Mouse (Mus musculus) intestine, postnatal 0 days (tissue): ENCODE data around the gene Izumo1r. TPM values are rescaled to one million over a fixed set of nuclear protein-coding genes. Genes with fewer than 3 reads are reported as not detected.
A peak's percentile ranks its signal among the peaks of the same experiment; 100 is the strongest.

Experiments used
- ATAC-seq: fragments of 200-750 bp; cut with Nextera tagmentation; 2 replicates; pipeline ENCODE4 v1.8.0; 2017; ENCODE audit warnings: mild to moderate bottlenecking, moderate TSS enrichment, moderate library complexity
- H3K27ac ChIP-seq: fragments of 300-500 bp; sonication (generic); 2 replicates; pipeline ENCODE4 v1.5.1; 2014; ENCODE audit warnings: mild to moderate bottlenecking, low read depth, low read length, moderate library complexity
- H3K27me3 ChIP-seq: fragments of 300-500 bp; sonication (generic); replicated peaks from 2 replicates; pipeline ENCODE4 v1.6.1; 2014; ENCODE audit warnings: low read length, mixed read lengths; ENCODE audit not compliant: control insufficient read depth, insufficient read depth
- H3K36me3 ChIP-seq: fragments of 300-500 bp; sonication (generic); 2 replicates; pipeline ENCODE4 v1.6.1; 2014; ENCODE audit warnings: mild to moderate bottlenecking, moderate library complexity; ENCODE audit not compliant: control insufficient read depth, insufficient read depth
- H3K4me1 ChIP-seq: fragments of 300-500 bp; sonication (generic); replicated peaks from 2 replicates; pipeline ENCODE4 v1.6.1; 2014; ENCODE audit warnings: antibody characterized with exemption, low read length, mixed read lengths; ENCODE audit not compliant: control insufficient read depth, insufficient read depth
- H3K4me2 ChIP-seq: fragments of 300-500 bp; sonication (generic); replicated peaks from 2 replicates; pipeline ENCODE4 v1.6.1; 2014; ENCODE audit warnings: low read depth, mild to moderate bottlenecking, moderate library complexity
- H3K4me3 ChIP-seq: fragments of 300-500 bp; sonication (generic); 2 replicates; pipeline ENCODE4 v1.5.1; 2014; ENCODE audit warnings: low read depth, low read length
- H3K9ac ChIP-seq: fragments of 300-500 bp; sonication (generic); 2 replicates; pipeline ENCODE4 v1.6.1; 2014; ENCODE audit warnings: mild to moderate bottlenecking, low read depth, low read length
- H3K9me3 ChIP-seq: fragments of 300-500 bp; sonication (generic); 2 replicates; pipeline ENCODE4 v1.6.1; 2016; ENCODE audit warnings: mixed run types; ENCODE audit not compliant: control insufficient read depth
- CTCF ChIP-seq: sonication (generic); IDR thresholded peaks from 2 replicates; pipeline ENCODE4 v1.5.1; 2016; ENCODE audit warnings: low read depth, mild to moderate bottlenecking, control low read depth, antibody characterized with exemption, moderate library complexity
- WGBS: fragments of 180-500 bp; shearing (Covaris S2); extraction: QIAGEN DNeasy Blood & Tissue Kit; methylation state at CpG from one replicate; pipeline ENCODE4 v1.1.7; 2014; 5-methylcytosine and 5-hydroxymethylcytosine counted together
- polyA plus RNA-seq: library from polyadenylated mRNA; unstranded; fragments of >200 nt; fragmentation: Nextera tagmentation; extraction: Ambion mirVana; gene quantifications from 2 replicates; pipeline ENCODE4 v1.2.1, GENCODE M21; 2015

The Izumo1r gene
- polyA plus RNA-seq, 1 experiment from 2014 or later: not detected

DNA sequence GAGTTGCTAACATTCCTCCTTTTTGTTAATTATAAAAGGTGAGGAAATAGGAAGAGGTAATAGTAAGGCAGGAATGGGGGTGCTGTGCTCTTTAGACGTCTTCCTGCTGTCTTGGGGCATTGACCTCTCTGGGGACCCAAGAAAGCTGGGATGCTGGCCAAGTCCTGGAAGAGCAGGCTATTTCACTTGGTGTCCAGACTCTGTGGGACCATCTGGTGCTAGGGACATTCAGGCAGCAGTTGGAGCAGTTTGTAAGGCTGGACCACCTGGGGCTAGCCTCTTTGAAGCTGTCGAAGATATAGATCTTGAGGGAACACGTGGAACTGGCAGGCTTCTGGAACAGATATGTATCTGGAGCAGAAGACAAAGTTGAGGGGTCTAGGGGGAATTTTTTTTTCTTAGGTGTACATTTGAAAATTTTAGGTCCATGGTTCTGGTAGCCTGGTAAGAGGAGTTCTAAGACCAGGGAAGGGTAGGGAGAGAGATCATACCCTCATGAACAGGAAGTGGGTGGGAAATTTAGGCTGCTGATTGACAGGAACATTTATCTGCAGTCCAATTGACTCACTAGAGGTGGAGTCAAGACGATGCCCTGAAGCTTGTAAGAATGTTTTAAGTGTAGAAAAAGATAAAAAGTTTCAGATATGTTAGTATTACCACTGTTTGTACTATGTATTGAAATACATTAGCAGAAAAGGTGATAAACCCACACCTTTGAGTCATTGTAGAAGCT, 46.7 kb downstream of the Izumo1r start:
- no peak for TF ChIP-seq CTCF
- Histone ChIP-seq H3K27ac (no peak overlapping the region), H3K4me1 (no peaks in the 10 kb centered on the region; the same call in none of the 2 replicates), H3K4me2 (no peak overlapping the region), H3K27me3 (peaks cover 29% of the 10 kb centered on the region), H3K9ac (no peak overlapping the region), H3K36me3 (no peaks in the 10 kb centered on the region), H3K9me3 (no peaks in the 10 kb centered on the region), H3K4me3 (no peak overlapping the region)
- no peak for ATAC-seq
- 48% methylated on average over 4 of the region's 4 CpGs for WGBS

DNA sequence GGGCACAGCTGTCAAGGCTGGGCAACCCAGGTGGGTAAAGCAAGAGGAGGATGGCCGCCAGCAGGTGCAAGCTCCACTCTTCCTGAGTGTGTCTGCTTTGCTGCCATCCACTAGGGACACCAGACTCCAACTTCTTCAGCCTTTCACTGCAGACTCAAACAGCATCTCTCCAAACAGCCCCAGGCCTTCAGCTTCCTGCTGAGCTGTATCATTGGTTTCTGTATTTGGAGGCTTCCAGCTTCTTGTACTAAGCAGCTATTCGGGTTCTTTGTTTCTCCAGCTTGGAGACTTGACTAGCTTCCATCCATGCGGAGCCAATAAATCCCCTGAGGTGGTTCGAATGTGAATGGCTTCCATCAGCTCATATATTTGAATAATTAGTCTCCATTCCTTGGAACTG, 49.2 kb downstream of the Izumo1r start:
- Histone ChIP-seq H3K9me3 (no peaks in the 10 kb centered on the region), H3K36me3 (no peaks in the 10 kb centered on the region), H3K27ac (no peak overlapping the region), H3K4me3 (no peak overlapping the region), H3K4me1 (no peaks in the 10 kb centered on the region; the same call in 1 of the 2 replicates), H3K27me3 (peaks cover 13% of the 10 kb centered on the region), H3K4me2 (no peak overlapping the region), H3K9ac (no peak overlapping the region)
- WGBS: 77% methylated on average over 4 of the region's 4 CpGs
- no peak for TF ChIP-seq CTCF
- ATAC-seq: no peak

DNA sequence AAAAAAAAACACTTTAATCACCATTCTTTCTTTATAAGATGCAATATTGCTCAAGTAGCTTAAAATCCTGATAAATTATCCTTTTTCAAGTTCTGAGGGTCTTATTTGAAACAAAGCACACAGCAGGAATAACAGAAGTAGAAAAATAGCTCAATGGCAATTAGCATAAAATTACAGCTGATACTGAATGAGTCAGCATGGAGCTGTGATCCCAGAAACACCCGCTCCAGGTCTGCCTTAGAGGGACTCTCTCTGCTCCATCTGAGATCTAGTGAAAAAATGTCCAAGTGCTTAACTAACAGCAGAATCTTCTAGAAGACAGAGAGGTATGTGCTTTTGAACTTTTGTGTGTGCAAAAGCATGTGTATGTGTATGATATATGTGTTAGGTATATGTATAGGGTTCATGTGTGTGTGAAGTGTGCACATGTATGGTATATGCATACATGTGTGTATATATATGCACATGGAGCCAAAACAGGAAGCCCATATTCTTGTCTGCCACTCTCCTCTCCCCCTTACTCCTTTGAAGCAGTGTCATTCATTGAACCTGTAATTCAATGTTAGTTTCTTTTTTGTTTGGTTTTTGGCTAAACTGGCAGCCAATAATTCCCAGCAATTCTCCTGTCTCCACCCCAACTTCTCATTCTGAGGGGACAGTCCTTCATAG, 55.3 kb downstream of the Izumo1r start:
- TF ChIP-seq CTCF: no peak

DNA sequence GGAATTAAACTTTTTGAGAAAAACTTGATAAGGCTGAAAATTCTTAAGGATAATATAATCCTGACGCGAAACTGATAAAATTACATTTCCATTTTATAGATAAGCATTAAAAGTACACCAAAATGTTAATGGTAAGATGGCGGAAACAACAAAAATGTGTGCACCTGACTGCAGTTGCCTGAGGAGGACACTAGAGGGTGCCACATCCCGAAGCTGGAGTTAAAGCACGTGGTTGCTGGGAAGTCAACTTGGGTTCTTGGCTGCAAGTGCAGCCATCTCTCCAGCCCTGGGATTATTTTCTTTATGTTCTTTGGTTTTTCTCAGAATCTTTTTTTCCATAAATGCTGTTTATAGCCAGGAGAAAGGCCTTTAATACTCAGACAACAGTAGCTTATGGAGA, 57.3 kb downstream of the Izumo1r start:
- TF ChIP-seq CTCF: peak; percentile 67
- Histone ChIP-seq H3K27ac (no peak overlapping the region), H3K9ac (no peak overlapping the region), H3K36me3 (no peaks in the 10 kb centered on the region), H3K4me3 (no peak overlapping the region), H3K4me1 (no peaks in the 10 kb centered on the region), H3K9me3 (0 out of 2 replicates have a peak, but pooled peaks cover 3% of the 10 kb centered on the region), H3K4me2 (no peak overlapping the region), H3K27me3 (no peaks in the 10 kb centered on the region)
- 57% methylated on average over 5 of the region's 5 CpGs for WGBS
- no peak for ATAC-seq

More for the DNA sequence above, 55.3 kb downstream of the Izumo1r start:
- WGBS: 67% methylated on average over 1 of the region's 1 CpGs
- 0 out of 2 replicates have a peak, but pooled peaks cover 3% of the 10 kb centered on the region for H3K9me3 ChIP-seq
- no peak for ATAC-seq
- H3K4me1 ChIP-seq: no peaks in the 10 kb centered on the region
- no peaks in the 10 kb centered on the region for H3K27me3 ChIP-seq
- H3K27ac ChIP-seq: no peak overlapping the region
- H3K9ac ChIP-seq: no peak overlapping the region
- H3K4me3 ChIP-seq: no peak overlapping the region
- H3K4me2 ChIP-seq: no peak overlapping the region
- no peaks in the 10 kb centered on the region for H3K36me3 ChIP-seq

DNA sequence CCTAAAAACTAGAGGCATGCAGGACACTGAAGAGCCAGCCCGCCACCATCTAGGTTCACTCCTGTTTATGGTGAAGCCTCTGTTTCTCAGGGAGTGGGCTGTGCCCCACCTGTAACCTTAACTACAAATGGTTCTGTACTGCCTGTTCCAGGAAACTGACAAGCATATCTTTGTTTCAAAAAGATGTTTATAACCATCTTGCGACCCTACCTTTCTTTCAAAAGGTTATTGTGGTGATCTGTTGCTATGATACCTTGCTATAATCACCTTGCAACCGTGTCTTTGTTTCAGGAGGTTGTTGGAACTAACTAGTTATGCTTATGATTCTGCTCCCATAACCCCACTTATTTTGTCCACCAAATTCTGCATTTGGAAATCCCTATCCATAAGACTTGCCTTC, 59.8 kb downstream of the Izumo1r start:
- H3K9ac ChIP-seq: no peak overlapping the region
- H3K27ac ChIP-seq: no peak overlapping the region
- no peaks in the 10 kb centered on the region for H3K27me3 ChIP-seq
- H3K4me1 ChIP-seq: no peaks in the 10 kb centered on the region
- TF ChIP-seq CTCF: no peak
- H3K36me3 ChIP-seq: no peaks in the 10 kb centered on the region
- H3K9me3 ChIP-seq: 0 out of 2 replicates have a peak, but pooled peaks cover 3% of the 10 kb centered on the region
- no peak overlapping the region for H3K4me3 ChIP-seq
- ATAC-seq: no peak
- no peak overlapping the region for H3K4me2 ChIP-seq
- 72% methylated on average over 3 of the region's 3 CpGs for WGBS

DNA sequence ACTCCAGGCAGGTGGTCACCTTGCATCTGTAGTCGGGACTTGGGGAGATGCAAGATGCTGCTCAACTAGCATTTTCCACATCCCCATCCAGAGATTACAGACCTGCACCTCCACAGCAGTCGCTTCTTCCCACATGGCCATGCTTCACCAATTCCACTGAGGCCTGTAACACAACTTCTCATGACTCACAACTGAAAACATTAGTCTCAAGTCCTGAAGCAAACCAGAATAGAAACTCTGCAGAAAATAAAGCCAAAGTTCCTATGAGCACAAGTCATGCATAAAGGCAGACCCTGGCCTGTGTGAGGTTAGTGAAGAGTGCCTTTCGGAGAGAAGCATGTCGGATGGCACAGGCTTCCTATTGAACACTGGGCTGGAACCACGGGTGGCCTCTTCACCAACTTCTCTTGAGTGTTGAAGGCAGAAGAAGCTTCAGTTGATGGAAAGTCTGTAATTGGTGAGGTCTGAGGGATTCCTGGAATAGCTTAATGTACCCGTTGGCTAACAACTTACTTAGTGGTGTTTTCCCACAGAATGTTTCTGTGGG, 60.4 kb downstream of the Izumo1r start:
- no peak for TF ChIP-seq CTCF
- Histone ChIP-seq H3K4me3 (no peak overlapping the region), H3K9me3 (0 out of 2 replicates have a peak, but pooled peaks cover 3% of the 10 kb centered on the region), H3K27me3 (no peaks in the 10 kb centered on the region), H3K4me1 (no peaks in the 10 kb centered on the region), H3K4me2 (no peak overlapping the region), H3K9ac (no peak overlapping the region), H3K36me3 (no peaks in the 10 kb centered on the region), H3K27ac (no peak overlapping the region)
- ATAC-seq: no peak
- WGBS: 92% methylated on average over 6 of the region's 6 CpGs
